Mouse (Mus musculus) CH12F3 (cell line): Measurements from ENCODE around the gene Tbl3.
"Not testable (repeated sequence)": the region's sequence is repeated elsewhere in the genome, so short reads cannot be mapped to it uniquely, and the experiment has no call there.

ENCODE experiments used
- in situ Hi-C: fragments of 300-500 bp; cut with MboI; formaldehyde crosslinking; loops from 2 replicates; pipeline ENCODE4 v1.14.3; 2020; ENCODE audit warnings: low sequenced_read_pairs

Gene Tbl3

GRCm38 (mm10) chr17:24729067-24729466 lies 21.6 kb upstream of the Tbl3 start:
- in situ Hi-C loops = no loop called here

- in situ Hi-C loops = no loop called here
Observed at GRCm38 (mm10) chr17:24728184-24728583, 20.7 kb upstream of the Tbl3 start.

GRCm38 (mm10) chr17:24727618-24728017 lies 20.2 kb upstream of the Tbl3 start, which contains the start of gene Rpl3l:
Gene Rpl3l (plus strand): TSS chr17:24727820.
- in situ Hi-C loops = no loop called here

GRCm38 (mm10) chr17:24725637-24726390 lies 18.4 kb upstream of the Tbl3 start:
- in situ Hi-C loops = no loop called here

GRCm38 (mm10) chr17:24724184-24724583 lies 16.7 kb upstream of the Tbl3 start, which contains the start of gene Ndufb10:
Gene Ndufb10 (minus strand): TSS chr17:24724478.
- in situ Hi-C loops = no loop called here

- in situ Hi-C loops = no loop called here
Observed at GRCm38 (mm10) chr17:24723881-24724180, 16.4 kb upstream of the Tbl3 start.

- in situ Hi-C loops = no loop called here
Observed at GRCm38 (mm10) chr17:24723122-24723880, 15.8 kb upstream of the Tbl3 start.

- in situ Hi-C loops = no loop called here
Observed at GRCm38 (mm10) chr17:24722220-24722924, 14.9 kb upstream of the Tbl3 start.

GRCm38 (mm10) chr17:24721383-24721955 lies 14.0 kb upstream of the Tbl3 start:
- in situ Hi-C loops = not testable (repeated sequence)

GRCm38 (mm10) chr17:24720616-24721015 lies 13.2 kb upstream of the Tbl3 start:
- in situ Hi-C loops = not testable (repeated sequence)

- in situ Hi-C loops = no loop called here
Observed at GRCm38 (mm10) chr17:24719494-24720222, 12.2 kb upstream of the Tbl3 start.

GRCm38 (mm10) chr17:24718938-24719337 lies 11.5 kb upstream of the Tbl3 start:
- in situ Hi-C loops = not testable (repeated sequence)

GRCm38 (mm10) chr17:24717943-24718342 lies 10.5 kb upstream of the Tbl3 start, which contains the start of the genes Rnf151 and Rps2:
Gene Rnf151 (minus strand): TSS chr17:24718063.
Gene Rps2 (plus strand): TSS chr17:24718116.
- in situ Hi-C loops = no loop called here

GRCm38 (mm10) chr17:24716166-24716682 lies 8.8 kb upstream of the Tbl3 start:
- in situ Hi-C loops = no loop called here

GRCm38 (mm10) chr17:24715556-24715955 lies 8.1 kb upstream of the Tbl3 start:
- in situ Hi-C loops = no loop called here

GRCm38 (mm10) chr17:24708646-24709045 lies 1.2 kb upstream of the Tbl3 start:
- in situ Hi-C loops = no loop called here

GRCm38 (mm10) chr17:24707801-24708425 lies 453 bp upstream of the Tbl3 start:
- in situ Hi-C loops = no loop called here

GRCm38 (mm10) chr17:24705821-24706220 lies 1.6 kb downstream of the Tbl3 start:
- in situ Hi-C loops = no loop called here

- in situ Hi-C loops = no loop called here
Observed at GRCm38 (mm10) chr17:24701251-24701650, 6.2 kb downstream of the Tbl3 start.

GRCm38 (mm10) chr17:24699473-24699872 lies 8.0 kb downstream of the Tbl3 start:
- in situ Hi-C loops = no loop called here
